Mouse (Mus musculus): ENCODE measurements around the gene Col26a1. TPM values are rescaled to one million over a fixed set of nuclear protein-coding genes. Genes with fewer than 3 reads are reported as not detected.

The Col26a1 gene
- total RNA-seq, 2 experiments from 2014 or later: 9.7 to 12.7 TPM

DNA sequence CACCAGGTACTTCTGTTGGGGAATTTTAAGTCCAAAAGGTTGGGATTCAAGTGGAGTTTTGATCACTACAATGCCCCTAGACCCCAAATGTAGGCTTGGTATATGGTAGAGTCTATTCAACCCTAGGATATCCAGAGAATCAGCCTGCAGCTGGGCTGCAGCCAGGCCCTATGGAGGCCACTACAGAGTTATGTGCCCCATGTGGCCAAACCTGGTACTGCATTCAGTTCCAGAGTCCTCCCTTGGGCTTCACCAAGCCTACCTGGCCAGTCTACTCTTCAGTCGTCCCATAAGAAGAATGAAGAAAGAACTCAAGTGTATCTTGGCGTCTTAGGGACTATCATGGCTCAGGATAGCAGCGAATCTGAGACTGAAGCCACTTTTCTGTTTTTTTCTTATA is 179.3 kb downstream of the Col26a1 start:
- intact Hi-C loops (cut with DNase I): loop anchor here (2.0 kb wide), 1 partner anchor 445 kb away; no protein-coding TSS in a partner anchor
- peak; percentile 72 to 85 for DNase-seq

- intact Hi-C loops (cut with DNase I): no loop called here
- no peak for DNase-seq
These were observed 180.8 kb downstream of the Col26a1 start for GRCm38 (mm10) chr5:136702159-136702725.

DNA sequence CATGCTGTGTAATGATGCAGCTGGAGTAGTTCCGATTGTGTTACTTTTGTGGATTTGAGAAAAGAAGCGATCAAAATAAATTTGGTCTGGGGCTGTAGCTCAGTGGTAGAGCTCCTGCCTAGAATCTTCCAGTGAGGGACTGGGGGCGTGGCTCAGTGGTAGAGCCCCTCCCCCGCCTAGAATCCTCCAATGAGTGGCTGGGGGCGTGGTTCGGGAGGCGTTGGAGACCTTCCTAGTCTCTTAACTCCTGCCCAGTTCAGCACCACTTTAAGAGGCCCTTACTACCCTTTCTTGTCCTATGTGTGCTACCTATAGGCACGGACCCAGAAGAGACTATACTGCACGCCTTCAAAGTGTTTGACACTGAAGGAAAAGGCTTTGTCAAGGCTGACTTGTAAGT is 185.4 kb downstream of the Col26a1 start:
- DNase-seq: no peak
- intact Hi-C loops (cut with DNase I): no loop called here

DNA sequence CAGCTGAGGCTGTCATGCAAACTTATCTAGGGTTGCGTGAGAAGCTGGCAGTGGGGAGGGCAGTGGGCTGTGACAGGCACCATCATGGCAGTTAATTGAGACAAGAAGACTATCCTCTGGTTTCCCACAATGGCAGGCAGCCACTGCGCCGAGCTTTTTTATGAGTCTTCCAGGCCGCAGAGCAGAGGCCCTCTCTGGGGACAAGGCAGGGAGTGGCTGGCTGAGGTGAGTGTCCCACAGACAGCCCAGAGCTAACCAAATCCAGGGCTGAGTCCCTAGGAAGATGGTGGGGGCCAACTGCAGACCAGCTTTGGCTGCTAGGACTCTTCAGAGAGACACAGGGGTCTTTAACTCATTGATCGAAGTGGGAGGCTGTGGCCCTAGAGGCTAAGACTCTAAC is 186.5 kb downstream of the Col26a1 start:
- DNase-seq: no peak
- intact Hi-C loops (cut with DNase I): no loop called here

- DNase-seq: no peak
- intact Hi-C loops (cut with DNase I): no loop called here
These were observed 188.0 kb downstream of the Col26a1 start for GRCm38 (mm10) chr5:136694976-136695375.

- intact Hi-C loops (cut with DNase I): no loop called here
- no peak for DNase-seq
These were observed 189.6 kb downstream of the Col26a1 start for GRCm38 (mm10) chr5:136693418-136693817.

GRCm38 (mm10) chr5:136692784-136693183 is 190.2 kb downstream of the Col26a1 start, which contains the start of gene Myl10:
Myl10 (plus strand) TSS chr5:136693146.
- no peak for DNase-seq
- intact Hi-C loops (cut with DNase I): no loop called here

Other genes starting within 250 kb of the Col26a1 start
- gene Myl10, start 190.1 kb downstream of the Col26a1 start, total RNA-seq (2021): not detected
- 10 to 100 TPM; 14.4 to 17.2 TPM for gene Ift22, start 24.9 kb upstream of the Col26a1 start, total RNA-seq (2021)
- 100 to 1,000 TPM; 180 to 184 TPM for gene Fis1, start 70.1 kb upstream of the Col26a1 start, total RNA-seq (2021)
- 1 to 10 TPM; 5.8 to 8.1 TPM for gene Cldn15, start 83.4 kb upstream of the Col26a1 start, total RNA-seq (2021)
- gene Plod3, start 103.8 kb upstream of the Col26a1 start, total RNA-seq (2021): 10 to 100 TPM; 45.0 to 47.1 TPM
- 10 to 100 TPM; 51.6 to 53.4 TPM for gene Znhit1, start 104.8 kb upstream of the Col26a1 start, total RNA-seq (2021)
- not detected for gene Vgf, start 143.2 kb upstream of the Col26a1 start, total RNA-seq (2021)
- gene Ap1s1, start 162.9 kb upstream of the Col26a1 start, total RNA-seq (2021): 10 to 100 TPM; 59.7 to 65.0 TPM
- 10 to 100 TPM; 11.0 to 19.3 TPM for gene Serpine1, start 189.1 kb upstream of the Col26a1 start, total RNA-seq (2021)
- 10 to 100 TPM; 21.2 to 21.6 TPM for gene Trim56, start 233.0 kb upstream of the Col26a1 start, total RNA-seq (2021)